Mouse (Mus musculus) intestine, postnatal 0 days (tissue): Measurements from ENCODE around the gene Cenpp. TPM values are rescaled to one million over a fixed set of nuclear protein-coding genes. Genes with fewer than 3 reads are reported as not detected.

Experiments
- ATAC-seq: fragments of 200-750 bp; cut with Nextera tagmentation; 2 replicates; pipeline ENCODE4 v1.8.0; 2017; ENCODE audit warnings: mild to moderate bottlenecking, moderate TSS enrichment, moderate library complexity
- H3K27ac ChIP-seq: fragments of 300-500 bp; sonication (generic); 2 replicates; pipeline ENCODE4 v1.5.1; 2014; ENCODE audit warnings: mild to moderate bottlenecking, low read depth, low read length, moderate library complexity
- H3K27me3 ChIP-seq: fragments of 300-500 bp; sonication (generic); replicated peaks from 2 replicates; pipeline ENCODE4 v1.6.1; 2014; ENCODE audit warnings: low read length, mixed read lengths; ENCODE audit not compliant: control insufficient read depth, insufficient read depth
- H3K36me3 ChIP-seq: fragments of 300-500 bp; sonication (generic); 2 replicates; pipeline ENCODE4 v1.6.1; 2014; ENCODE audit warnings: mild to moderate bottlenecking, moderate library complexity; ENCODE audit not compliant: control insufficient read depth, insufficient read depth
- H3K4me1 ChIP-seq: fragments of 300-500 bp; sonication (generic); replicated peaks from 2 replicates; pipeline ENCODE4 v1.6.1; 2014; ENCODE audit warnings: antibody characterized with exemption, low read length, mixed read lengths; ENCODE audit not compliant: control insufficient read depth, insufficient read depth
- H3K4me2 ChIP-seq: fragments of 300-500 bp; sonication (generic); replicated peaks from 2 replicates; pipeline ENCODE4 v1.6.1; 2014; ENCODE audit warnings: low read depth, mild to moderate bottlenecking, moderate library complexity
- H3K4me3 ChIP-seq: fragments of 300-500 bp; sonication (generic); 2 replicates; pipeline ENCODE4 v1.5.1; 2014; ENCODE audit warnings: low read depth, low read length
- H3K9ac ChIP-seq: fragments of 300-500 bp; sonication (generic); 2 replicates; pipeline ENCODE4 v1.6.1; 2014; ENCODE audit warnings: mild to moderate bottlenecking, low read depth, low read length
- H3K9me3 ChIP-seq: fragments of 300-500 bp; sonication (generic); 2 replicates; pipeline ENCODE4 v1.6.1; 2016; ENCODE audit warnings: mixed run types; ENCODE audit not compliant: control insufficient read depth
- CTCF ChIP-seq: sonication (generic); IDR thresholded peaks from 2 replicates; pipeline ENCODE4 v1.5.1; 2016; ENCODE audit warnings: low read depth, mild to moderate bottlenecking, control low read depth, antibody characterized with exemption, moderate library complexity
- WGBS: fragments of 180-500 bp; shearing (Covaris S2); extraction: QIAGEN DNeasy Blood & Tissue Kit; methylation state at CpG from one replicate; pipeline ENCODE4 v1.1.7; 2014; 5-methylcytosine and 5-hydroxymethylcytosine counted together
- polyA plus RNA-seq: library from polyadenylated mRNA; unstranded; fragments of >200 nt; fragmentation: Nextera tagmentation; extraction: Ambion mirVana; gene quantifications from 2 replicates; pipeline ENCODE4 v1.2.1, GENCODE M21; 2015

Cenpp gene
- polyA plus RNA-seq, 1 experiment from 2014 or later: 12.1 TPM

DNA sequence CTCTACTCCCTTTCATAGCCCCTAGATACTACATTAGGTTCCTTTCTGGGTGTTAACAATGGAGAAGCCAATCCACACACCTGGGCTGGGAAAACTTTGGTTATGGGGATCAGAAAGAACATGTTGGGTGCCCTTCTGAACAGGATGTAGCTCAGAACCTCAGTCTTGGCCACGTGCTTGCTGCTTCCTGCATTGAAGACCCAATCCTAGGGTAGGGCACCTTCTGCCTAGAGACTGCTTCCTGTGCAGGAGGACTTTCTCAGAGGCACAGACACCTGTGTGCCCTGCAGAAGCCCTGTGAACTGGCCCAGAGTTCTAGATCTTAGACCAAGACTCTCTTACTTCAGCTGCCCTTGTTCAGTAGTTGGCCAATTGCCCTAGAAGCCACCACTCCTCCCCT lies 216.8 kb downstream of the Cenpp start:
- H3K4me2 ChIP-seq: no peak overlapping the region
- 85% methylated on average over 1 of the region's 1 CpGs for WGBS
- H3K36me3 ChIP-seq: peaks cover 42% of the 10 kb centered on the region

DNA sequence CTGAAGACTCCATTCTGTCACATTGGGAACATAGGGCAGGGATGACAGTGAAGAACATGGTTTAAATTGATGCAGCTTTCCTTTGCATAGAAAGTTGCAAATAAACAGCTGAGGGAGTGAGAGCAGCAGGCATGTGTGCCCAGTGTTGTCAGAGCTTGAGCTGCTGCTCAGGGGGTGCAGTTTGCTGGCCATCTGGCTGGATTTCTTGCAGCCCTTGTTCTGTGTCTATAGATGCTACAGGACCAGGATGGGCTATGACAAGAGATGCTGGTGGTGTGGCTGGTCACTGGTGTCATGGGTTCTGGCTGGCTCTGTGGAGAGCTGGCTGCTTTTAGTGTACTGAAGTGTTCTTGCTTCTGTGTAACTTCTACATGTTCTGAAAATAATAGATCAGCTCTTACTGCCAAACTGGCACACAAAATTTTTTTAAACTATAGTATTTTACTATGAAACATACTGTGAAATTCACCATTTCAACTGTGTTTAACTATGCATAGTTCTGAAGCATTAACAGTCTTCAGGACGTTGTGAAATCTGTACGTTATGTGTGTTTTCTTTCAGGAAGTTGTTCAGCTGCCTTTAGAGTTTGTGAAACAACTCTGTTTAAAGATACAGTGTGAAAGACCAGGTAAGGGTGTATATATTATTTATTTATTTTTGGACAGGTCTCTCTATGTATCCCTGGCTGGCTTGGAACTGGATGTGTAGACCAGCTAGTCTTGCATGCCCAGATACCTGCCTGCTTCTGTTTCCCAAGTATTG lies 219.1 kb downstream of the Cenpp start:
- Histone ChIP-seq H3K9me3 (no peaks in the 10 kb centered on the region), H3K4me2 (no peak overlapping the region), H3K27ac (no peak overlapping the region), H3K36me3 (peaks cover 42% of the 10 kb centered on the region), H3K27me3 (no peaks in the 10 kb centered on the region), H3K4me1 (peaks cover 7% of the 10 kb centered on the region; the same call in 1 of the 2 replicates), H3K4me3 (no peak overlapping the region), H3K9ac (no peak overlapping the region)
- ATAC-seq: no peak
- no peak for TF ChIP-seq CTCF
- WGBS: 85% methylated on average over 2 of the region's 2 CpGs

More for the DNA sequence above, 216.8 kb downstream of the Cenpp start:
- no peaks in the 10 kb centered on the region for H3K4me1 ChIP-seq
- no peaks in the 10 kb centered on the region for H3K27me3 ChIP-seq
- no peak for TF ChIP-seq CTCF
- no peak overlapping the region for H3K4me3 ChIP-seq
- no peak overlapping the region for H3K9ac ChIP-seq
- no peak for ATAC-seq
- H3K9me3 ChIP-seq: no peaks in the 10 kb centered on the region
- H3K27ac ChIP-seq: no peak overlapping the region

DNA sequence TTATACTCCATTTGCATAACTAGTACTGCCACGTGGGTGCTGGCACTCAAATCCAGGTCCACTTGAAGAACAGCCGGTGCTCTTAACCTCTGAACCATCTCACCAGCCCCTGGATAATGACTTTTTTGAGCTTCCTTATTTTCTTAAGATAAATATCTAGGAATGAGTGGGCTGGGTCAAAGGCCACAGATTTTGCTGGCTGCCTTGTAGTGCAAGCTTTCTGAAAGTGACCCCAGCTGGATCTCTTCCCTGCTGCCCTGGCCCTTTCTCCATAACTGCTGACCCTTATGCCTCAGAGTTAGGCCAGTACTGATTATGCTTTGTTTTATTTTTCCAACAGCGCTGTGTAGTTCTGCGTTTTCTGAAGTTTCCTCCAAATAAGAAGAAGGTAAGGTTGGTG lies 222.1 kb downstream of the Cenpp start:
- H3K9me3 ChIP-seq: no peaks in the 10 kb centered on the region
- H3K36me3 ChIP-seq: peaks cover 24% of the 10 kb centered on the region
- no peaks in the 10 kb centered on the region for H3K27me3 ChIP-seq
- 46% methylated on average over 4 of the region's 4 CpGs for WGBS
- no peak overlapping the region for H3K27ac ChIP-seq
- peaks cover 7% of the 10 kb centered on the region; the same call in 1 of the 2 replicates for H3K4me1 ChIP-seq
- no peak overlapping the region for H3K4me3 ChIP-seq
- H3K9ac ChIP-seq: no peak overlapping the region
- H3K4me2 ChIP-seq: no peak overlapping the region
- no peak for ATAC-seq
- TF ChIP-seq CTCF: no peak

DNA sequence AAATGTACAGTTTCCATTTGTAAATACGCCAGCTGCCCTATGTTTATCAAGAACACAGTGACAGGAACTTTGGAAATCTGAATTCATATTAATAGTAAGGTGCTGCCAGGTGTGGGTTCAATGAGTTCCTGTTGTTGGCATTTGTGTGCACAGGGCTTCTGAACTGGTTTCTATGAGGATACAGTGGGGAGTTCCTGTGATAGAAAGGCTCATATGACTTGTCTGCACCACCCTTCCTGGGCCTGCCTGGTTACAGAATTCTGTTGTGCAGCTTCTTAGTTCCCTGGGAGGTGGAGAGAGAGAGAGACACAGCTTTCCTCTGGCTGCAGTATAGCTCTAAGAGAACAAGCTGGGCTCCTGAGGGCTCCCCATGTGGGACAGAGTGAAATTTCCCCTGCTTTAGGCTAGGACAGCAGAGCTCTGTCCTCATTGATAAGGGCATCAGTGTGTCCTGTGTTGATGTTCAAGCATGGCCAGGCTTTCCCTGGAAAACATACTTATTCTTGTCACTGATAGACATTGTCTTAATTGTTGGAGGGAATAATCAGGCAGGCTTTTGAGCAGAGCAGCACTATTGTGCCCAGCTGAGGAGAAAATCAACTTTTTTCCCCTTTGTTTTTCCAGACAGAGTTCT lies 224.4 kb downstream of the Cenpp start:
- H3K27me3 ChIP-seq: no peaks in the 10 kb centered on the region
- H3K4me1 ChIP-seq: peaks cover 7% of the 10 kb centered on the region; the same call in 1 of the 2 replicates
- WGBS: 88% methylated on average over 1 of the region's 1 CpGs
- no peak for TF ChIP-seq CTCF
- H3K9me3 ChIP-seq: no peaks in the 10 kb centered on the region
- H3K27ac ChIP-seq: no peak overlapping the region
- ATAC-seq: no peak
- no peak overlapping the region for H3K4me3 ChIP-seq
- H3K4me2 ChIP-seq: no peak overlapping the region
- peaks cover 9% of the 10 kb centered on the region for H3K36me3 ChIP-seq
- H3K9ac ChIP-seq: no peak overlapping the region

DNA sequence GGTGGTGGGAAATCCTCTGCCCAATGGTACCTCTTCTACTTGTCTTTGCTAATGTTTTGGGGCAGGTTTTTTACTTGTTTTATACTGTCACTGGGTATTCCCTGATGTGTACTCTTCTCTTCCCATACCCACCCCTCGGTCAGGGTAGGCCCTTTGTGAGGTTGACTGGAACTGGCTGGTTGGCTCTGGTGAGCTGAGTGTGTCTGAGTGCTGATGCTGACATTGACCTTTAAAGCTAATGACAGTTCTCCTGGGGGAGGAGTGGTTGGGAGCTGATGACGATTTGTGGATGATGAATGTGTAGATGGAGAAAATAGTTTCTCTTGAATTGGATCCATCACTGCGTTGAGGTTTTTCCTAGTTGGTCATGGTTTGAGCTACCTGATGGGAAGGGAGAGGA lies 225.8 kb downstream of the Cenpp start:
- H3K9me3 ChIP-seq: no peaks in the 10 kb centered on the region
- no peak overlapping the region for H3K27ac ChIP-seq
- 79% methylated on average over 3 of the region's 3 CpGs for WGBS
- no peaks in the 10 kb centered on the region for H3K36me3 ChIP-seq
- H3K9ac ChIP-seq: no peak overlapping the region
- no peak for TF ChIP-seq CTCF
- no peak for ATAC-seq
- H3K4me3 ChIP-seq: no peak overlapping the region
- peaks cover 15% of the 10 kb centered on the region for H3K4me1 ChIP-seq
- H3K4me2 ChIP-seq: no peak overlapping the region
- no peaks in the 10 kb centered on the region for H3K27me3 ChIP-seq

DNA sequence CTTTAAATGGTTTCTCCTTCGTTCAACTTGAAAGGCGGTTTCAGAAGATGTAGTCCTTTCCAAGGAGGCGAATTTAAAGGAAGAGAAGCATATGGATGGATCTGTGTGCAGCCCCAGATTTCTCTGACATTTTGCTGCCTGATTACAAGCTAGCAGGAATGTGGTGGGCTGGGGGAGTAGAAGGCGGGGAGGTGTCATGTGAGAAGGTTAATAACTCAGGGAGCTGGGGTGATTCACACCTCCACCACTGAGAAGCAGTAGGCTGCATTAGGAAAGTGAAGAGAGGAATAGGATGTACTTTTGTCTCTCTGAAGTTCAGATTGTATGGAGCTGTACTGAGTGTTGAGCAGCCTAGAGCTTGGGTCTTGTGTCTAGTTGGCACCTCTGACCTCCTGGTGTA lies 230.6 kb downstream of the Cenpp start:
- peak overlapping the region; percentile 62 for H3K9ac ChIP-seq
- no peak for ATAC-seq
- H3K4me2 ChIP-seq: peak overlapping the region; percentile 91
- no peak for TF ChIP-seq CTCF
- no peaks in the 10 kb centered on the region for H3K36me3 ChIP-seq
- H3K4me3 ChIP-seq: peak overlapping the region; percentile 70
- 18% methylated on average over 4 of the region's 4 CpGs for WGBS
- H3K27ac ChIP-seq: peak overlapping the region; percentile 81; the same call in 1 of the 2 replicates
- H3K9me3 ChIP-seq: no peaks in the 10 kb centered on the region
- H3K27me3 ChIP-seq: no peaks in the 10 kb centered on the region
- H3K4me1 ChIP-seq: peaks cover 8% of the 10 kb centered on the region; the same call in 1 of the 2 replicates
